Mouse (Mus musculus): ENCODE measurements around the gene Lrrc32. TPM values are rescaled to one million over a fixed set of nuclear protein-coding genes. Genes with fewer than 3 reads are reported as not detected.

Lrrc32 gene
- polyA plus RNA-seq, 1 experiment = 5.9 TPM

GRCm38 (mm10) chr7:98535191-98535590 lies 46.1 kb downstream of the Lrrc32 start:
- TF ChIP-seq POLR2A (IDR thresholded peaks at IDR 0.05; ENCODE audit: insufficient read depth, low read length) (no peak), CTCF (IDR thresholded peaks at IDR 0.05; ENCODE audit: low read depth, low read length) (no peak), EP300 (IDR thresholded peaks at IDR 0.05; ENCODE audit: insufficient read depth, low read depth, low read length) (no peak)
- H3K4me1 ChIP-seq (ENCODE audit: control insufficient read depth, insufficient read depth, low read length) = no peaks in the 10 kb centered on the region
- no peak overlapping the region for H3K9ac ChIP-seq (ENCODE audit: low read depth, poor library complexity, severe bottlenecking)
- H3K36me3 ChIP-seq (ENCODE audit: control insufficient read depth, insufficient read depth, low read length, poor library complexity, severe bottlenecking) = no peaks in the 10 kb centered on the region
- no peaks in the 10 kb centered on the region for H3K27me3 ChIP-seq (ENCODE audit: control insufficient read depth, insufficient read depth, low read length, poor library complexity, severe bottlenecking)
- no peaks in the 10 kb centered on the region for H3K9me3 ChIP-seq (replicated peaks; ENCODE audit: control insufficient read depth, insufficient read depth, low read length, poor library complexity, severe bottlenecking)
- H3K4me3 ChIP-seq (ENCODE audit: low read depth, low read length) = no peak overlapping the region
- H3K27ac ChIP-seq (ENCODE audit: insufficient read depth, low read length) = no peak overlapping the region

GRCm38 (mm10) chr7:98535882-98536281 lies 46.8 kb downstream of the Lrrc32 start:
- no peaks in the 10 kb centered on the region for H3K4me1 ChIP-seq (ENCODE audit: control insufficient read depth, insufficient read depth, low read length)
- H3K36me3 ChIP-seq (ENCODE audit: control insufficient read depth, insufficient read depth, low read length, poor library complexity, severe bottlenecking) = no peaks in the 10 kb centered on the region
- H3K9ac ChIP-seq (ENCODE audit: low read depth, poor library complexity, severe bottlenecking) = no peak overlapping the region
- H3K27me3 ChIP-seq (ENCODE audit: control insufficient read depth, insufficient read depth, low read length, poor library complexity, severe bottlenecking) = no peaks in the 10 kb centered on the region
- no peak overlapping the region for H3K4me3 ChIP-seq (ENCODE audit: low read depth, low read length)
- H3K9me3 ChIP-seq (replicated peaks; ENCODE audit: control insufficient read depth, insufficient read depth, low read length, poor library complexity, severe bottlenecking) = no peaks in the 10 kb centered on the region
- no peak overlapping the region for H3K27ac ChIP-seq (ENCODE audit: insufficient read depth, low read length)
- TF ChIP-seq POLR2A (IDR thresholded peaks at IDR 0.05; ENCODE audit: insufficient read depth, low read length) = no peak
- no peak for TF ChIP-seq EP300 (IDR thresholded peaks at IDR 0.05; ENCODE audit: insufficient read depth, low read depth, low read length)
- TF ChIP-seq CTCF (IDR thresholded peaks at IDR 0.05; ENCODE audit: low read depth, low read length) = no peak

GRCm38 (mm10) chr7:98537210-98537966 lies 48.3 kb downstream of the Lrrc32 start:
- H3K36me3 ChIP-seq (ENCODE audit: control insufficient read depth, insufficient read depth, low read length, poor library complexity, severe bottlenecking) = no peaks in the 10 kb centered on the region
- no peak overlapping the region for H3K4me3 ChIP-seq (ENCODE audit: low read depth, low read length)
- no peak overlapping the region for H3K9ac ChIP-seq (ENCODE audit: low read depth, poor library complexity, severe bottlenecking)
- H3K27ac ChIP-seq (ENCODE audit: insufficient read depth, low read length) = no peak overlapping the region
- H3K4me1 ChIP-seq (ENCODE audit: control insufficient read depth, insufficient read depth, low read length) = no peaks in the 10 kb centered on the region
- no peaks in the 10 kb centered on the region for H3K27me3 ChIP-seq (ENCODE audit: control insufficient read depth, insufficient read depth, low read length, poor library complexity, severe bottlenecking)
- H3K9me3 ChIP-seq (replicated peaks; ENCODE audit: control insufficient read depth, insufficient read depth, low read length, poor library complexity, severe bottlenecking) = no peaks in the 10 kb centered on the region
- TF ChIP-seq POLR2A (IDR thresholded peaks at IDR 0.05; ENCODE audit: insufficient read depth, low read length) (no peak), CTCF (IDR thresholded peaks at IDR 0.05; ENCODE audit: low read depth, low read length) (no peak), EP300 (IDR thresholded peaks at IDR 0.05; ENCODE audit: insufficient read depth, low read depth, low read length) (no peak)

- Histone ChIP-seq H3K4me3 (ENCODE audit: low read depth, low read length) (no peak overlapping the region), H3K27ac (ENCODE audit: insufficient read depth, low read length) (no peak overlapping the region), H3K4me1 (ENCODE audit: control insufficient read depth, insufficient read depth, low read length) (no peaks in the 10 kb centered on the region), H3K9me3 (replicated peaks; ENCODE audit: control insufficient read depth, insufficient read depth, low read length, poor library complexity, severe bottlenecking) (no peaks in the 10 kb centered on the region), H3K9ac (ENCODE audit: low read depth, poor library complexity, severe bottlenecking) (no peak overlapping the region), H3K27me3 (ENCODE audit: control insufficient read depth, insufficient read depth, low read length, poor library complexity, severe bottlenecking) (no peaks in the 10 kb centered on the region), H3K36me3 (ENCODE audit: control insufficient read depth, insufficient read depth, low read length, poor library complexity, severe bottlenecking) (no peaks in the 10 kb centered on the region)
- TF ChIP-seq EP300 (IDR thresholded peaks at IDR 0.05; ENCODE audit: insufficient read depth, low read depth, low read length) (no peak), POLR2A (IDR thresholded peaks at IDR 0.05; ENCODE audit: insufficient read depth, low read length) (no peak), CTCF (IDR thresholded peaks at IDR 0.05; ENCODE audit: low read depth, low read length) (no peak)
Measured at GRCm38 (mm10) chr7:98537967-98538573, 49.0 kb downstream of the Lrrc32 start.

GRCm38 (mm10) chr7:98540879-98541278 lies 51.8 kb downstream of the Lrrc32 start:
- Histone ChIP-seq H3K27ac (ENCODE audit: insufficient read depth, low read length) (no peak overlapping the region), H3K9me3 (replicated peaks; ENCODE audit: control insufficient read depth, insufficient read depth, low read length, poor library complexity, severe bottlenecking) (no peaks in the 10 kb centered on the region), H3K4me3 (ENCODE audit: low read depth, low read length) (no peak overlapping the region), H3K4me1 (ENCODE audit: control insufficient read depth, insufficient read depth, low read length) (peaks cover 2% of the 10 kb centered on the region), H3K27me3 (ENCODE audit: control insufficient read depth, insufficient read depth, low read length, poor library complexity, severe bottlenecking) (no peaks in the 10 kb centered on the region), H3K9ac (ENCODE audit: low read depth, poor library complexity, severe bottlenecking) (no peak overlapping the region), H3K36me3 (ENCODE audit: control insufficient read depth, insufficient read depth, low read length, poor library complexity, severe bottlenecking) (no peaks in the 10 kb centered on the region)
- no peak for TF ChIP-seq POLR2A (IDR thresholded peaks at IDR 0.05; ENCODE audit: insufficient read depth, low read length)
- TF ChIP-seq CTCF (IDR thresholded peaks at IDR 0.05; ENCODE audit: low read depth, low read length) = no peak
- TF ChIP-seq EP300 (IDR thresholded peaks at IDR 0.05; ENCODE audit: insufficient read depth, low read depth, low read length) = no peak

- Histone ChIP-seq H3K36me3 (ENCODE audit: control insufficient read depth, insufficient read depth, low read length, poor library complexity, severe bottlenecking) (no peaks in the 10 kb centered on the region), H3K4me1 (ENCODE audit: control insufficient read depth, insufficient read depth, low read length) (peaks cover 2% of the 10 kb centered on the region), H3K9ac (ENCODE audit: low read depth, poor library complexity, severe bottlenecking) (no peak overlapping the region), H3K9me3 (replicated peaks; ENCODE audit: control insufficient read depth, insufficient read depth, low read length, poor library complexity, severe bottlenecking) (no peaks in the 10 kb centered on the region), H3K27ac (ENCODE audit: insufficient read depth, low read length) (no peak overlapping the region), H3K27me3 (ENCODE audit: control insufficient read depth, insufficient read depth, low read length, poor library complexity, severe bottlenecking) (no peaks in the 10 kb centered on the region), H3K4me3 (ENCODE audit: low read depth, low read length) (no peak overlapping the region)
- TF ChIP-seq CTCF (IDR thresholded peaks at IDR 0.05; ENCODE audit: low read depth, low read length) (no peak), POLR2A (IDR thresholded peaks at IDR 0.05; ENCODE audit: insufficient read depth, low read length) (no peak), EP300 (IDR thresholded peaks at IDR 0.05; ENCODE audit: insufficient read depth, low read depth, low read length) (no peak)
Measured at GRCm38 (mm10) chr7:98541564-98541963, 52.5 kb downstream of the Lrrc32 start.
